Mouse (Mus musculus) adipose tissue, adult 10 weeks (tissue): ENCODE results near the gene 1700037C18Rik. TPM values are rescaled to one million over a fixed set of nuclear protein-coding genes. Genes with fewer than 3 reads are reported as not detected.

ENCODE experiments used
- polyA plus RNA-seq: library from polyadenylated mRNA; stranded (reverse); fragments of 350-450 nt; fragmentation: Illumina TruSeq; extraction: RNeasy Lipid Tissue Mini Kit (QIAGEN cat#74804); gene quantifications from one replicate; pipeline ENCODE4 v1.2.3, GENCODE M21; 2014; ENCODE audit warnings: low read depth, low replicate concordance

1700037C18Rik gene
- polyA plus RNA-seq = 16.2 TPM

GRCm38 (mm10) chr16:3908537-3909111, at the start of gene 1700037C18Rik, which contains the start of gene Cluap1:
Gene 1700037C18Rik (minus strand): TSS chr16:3908689.
Gene Cluap1 (plus strand): TSS chr16:3908801.

GRCm38 (mm10) chr16:3884201-3885064, 24.1 kb downstream of the 1700037C18Rik start, which contains the start of the genes Zfp597 and Gm20695:
Gene Zfp597 (minus strand): TSS chr16:3884561.
Gene Gm20695 (plus strand): TSS chr16:3884648.

GRCm38 (mm10) chr16:3872216-3873047, 36.1 kb downstream of the 1700037C18Rik start, which contains the start of gene Naa60:
Gene Naa60 (plus strand): TSS chr16:3872375.

GRCm38 (mm10) chr16:3846711-3847518, 61.6 kb downstream of the 1700037C18Rik start, which contains the start of gene Zfp174:
Gene Zfp174 (plus strand): TSS chr16:3847268.

Other genes with a start within 250 kb of the 1700037C18Rik start
- gene Mefv, start 190.6 kb downstream of the 1700037C18Rik start, polyA plus RNA-seq = 0.29 TPM
- gene Zfp263, start 164.6 kb downstream of the 1700037C18Rik start, polyA plus RNA-seq = 24.0 TPM
- not detected for gene Olfr15, start 77.8 kb downstream of the 1700037C18Rik start, polyA plus RNA-seq
- 2.4 TPM for gene Zfp174, start 61.4 kb downstream of the 1700037C18Rik start, polyA plus RNA-seq
- 62.5 TPM for gene Naa60, start 36.3 kb downstream of the 1700037C18Rik start, polyA plus RNA-seq
- gene Zfp597, start 24.1 kb downstream of the 1700037C18Rik start, polyA plus RNA-seq = 7.1 TPM
- gene Gm20695, start 24.0 kb downstream of the 1700037C18Rik start, polyA plus RNA-seq = 2.1 TPM
- gene Cluap1, start 112 bp upstream of the 1700037C18Rik start, polyA plus RNA-seq = 15.9 TPM
- gene Nlrc3, start 67.9 kb upstream of the 1700037C18Rik start, polyA plus RNA-seq = 0.55 TPM
- gene Slx4, start 95.1 kb upstream of the 1700037C18Rik start, polyA plus RNA-seq = 20.5 TPM
- gene Dnase1, start 128.3 kb upstream of the 1700037C18Rik start, polyA plus RNA-seq = 0.89 TPM
- gene Trap1, start 169.1 kb upstream of the 1700037C18Rik start, polyA plus RNA-seq = 83.9 TPM